ENCODE assay signal across 23 mouse cellular contexts in the genomic region with DNA sequence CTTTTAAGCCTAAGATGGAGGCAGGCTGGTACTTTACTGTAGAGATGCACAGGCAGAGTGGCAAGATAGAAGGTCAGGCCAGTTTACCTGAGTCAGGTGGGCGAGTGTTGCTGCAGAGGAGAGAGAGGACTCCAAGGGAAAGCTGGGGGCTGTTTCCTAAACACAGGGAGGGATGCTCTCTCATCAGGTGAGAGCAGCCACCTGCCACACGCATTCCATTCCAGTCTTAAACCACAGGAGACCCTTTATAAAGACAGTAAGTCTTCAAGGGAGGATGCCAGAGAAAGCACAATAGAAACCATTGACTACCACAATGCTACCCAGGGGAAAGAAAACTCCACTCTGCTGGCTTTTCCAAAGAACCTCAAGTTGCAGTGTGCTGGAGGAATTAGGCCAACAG.
"Had no signal": no experiment of that assay in that cellular context is flagged by ENCODE, and none has a peak within 500 bp of the region (broad histone marks: within the 10 kb centered on the region; RNA-seq: fewer than 3 reads in every experiment).

No protein-coding gene starts in this region.

- H3K4me3 ChIP-seq: heart, embryonic 10.5 days; heart, embryonic 12.5 days; hindbrain, embryonic 10.5 days; intestine, embryonic 15.5 days; layer of hippocampus, adult 2 months; left cerebral cortex, adult 2 months; limb, embryonic 10.5 days; limb, embryonic 12.5 days; liver, embryonic 13.5 days had no signal

- H3K9ac ChIP-seq: heart, embryonic 12.5 days; intestine, embryonic 15.5 days; limb, embryonic 12.5 days; liver, embryonic 13.5 days had no signal

- H3K4me1 ChIP-seq: heart, embryonic 10.5 days; heart, embryonic 12.5 days; hindbrain, embryonic 10.5 days; intestine, embryonic 15.5 days; limb, embryonic 10.5 days; limb, embryonic 12.5 days; liver, embryonic 13.5 days had no signal

- H3K9me3 ChIP-seq: heart, embryonic 10.5 days; heart, embryonic 12.5 days; hindbrain, embryonic 10.5 days; intestine, embryonic 15.5 days; limb, embryonic 10.5 days; limb, embryonic 12.5 days; liver, embryonic 13.5 days had no signal

- H3K36me3 ChIP-seq: heart, embryonic 10.5 days; heart, embryonic 12.5 days; hindbrain, embryonic 10.5 days; intestine, embryonic 15.5 days; limb, embryonic 10.5 days; limb, embryonic 12.5 days; liver, embryonic 13.5 days had no signal

- H3K4me2 ChIP-seq: heart, embryonic 12.5 days; intestine, embryonic 15.5 days; limb, embryonic 12.5 days; liver, embryonic 11.5 days; liver, embryonic 13.5 days had no signal

- H3K27me3 ChIP-seq: intestine, embryonic 15.5 days; limb, embryonic 12.5 days; liver, embryonic 13.5 days had no signal

- ATAC-seq: inflammation-experienced regulatory T-cells, adult 6 months; intestine, embryonic 15.5 days; intestine, postnatal 0 days had no signal

- DNase-seq: gastrocnemius, postnatal 10 days; gastrocnemius, postnatal 25 days; heart, adult 18-20 months; heart, postnatal 10 days; heart, postnatal 4 days; kidney, adult 18-20 months; kidney, adult 8-10 months; kidney, postnatal 10 days; kidney, postnatal 25 days; kidney, postnatal 4 days; liver; liver, embryonic 13.5 days had no signal

- H3K27ac ChIP-seq: heart, embryonic 10.5 days; hindbrain, embryonic 10.5 days; intestine, embryonic 15.5 days; layer of hippocampus, adult 2 months; left cerebral cortex, adult 2 months; limb, embryonic 10.5 days; limb, embryonic 12.5 days; liver, embryonic 13.5 days had no signal
